Mouse (Mus musculus): Measurements from ENCODE around the gene Tas1r3. TPM values are rescaled to one million over a fixed set of nuclear protein-coding genes. Genes with fewer than 3 reads are reported as not detected.

The Tas1r3 gene
- 0.16 and 0.22 TPM in 2 replicates for polyA plus RNA-seq (2014; fragmentation: Nextera tagmentation; extraction: Ambion mirVana)

- WGBS: 76% methylated on average over 5 of the region's 5 CpGs
- Histone ChIP-seq H3K36me3 (ENCODE audit: insufficient read depth) (peaks cover 37% of the 10 kb centered on the region), H3K9ac (no peak within 1 kb of the TSS), H3K9me3 (ENCODE audit: low read depth, low read length) (no peaks in the 10 kb centered on the region), H3K4me1 (ENCODE audit: insufficient read depth) (no peaks in the 10 kb centered on the region), H3K4me3 (ENCODE audit: low read depth, low read length) (no peak within 1 kb of the TSS), H3K4me2 (no peak within 1 kb of the TSS), H3K27ac (ENCODE audit: low read depth) (no peak within 1 kb of the TSS), H3K27me3 (ENCODE audit: insufficient read depth, low read length) (no peaks in the 10 kb centered on the region)
- ATAC-seq (ENCODE audit: insufficient read depth) (no peak), DNase-seq (no peak)
- TF ChIP-seq CTCF (IDR thresholded peaks at IDR 0.05; ENCODE audit: low read depth): no peak
Observed at GRCm38 (mm10) chr4:155863001-155863400, at the start of gene Tas1r3. Gene Tas1r3 (minus strand): TSS chr4:155863362.

DNA sequence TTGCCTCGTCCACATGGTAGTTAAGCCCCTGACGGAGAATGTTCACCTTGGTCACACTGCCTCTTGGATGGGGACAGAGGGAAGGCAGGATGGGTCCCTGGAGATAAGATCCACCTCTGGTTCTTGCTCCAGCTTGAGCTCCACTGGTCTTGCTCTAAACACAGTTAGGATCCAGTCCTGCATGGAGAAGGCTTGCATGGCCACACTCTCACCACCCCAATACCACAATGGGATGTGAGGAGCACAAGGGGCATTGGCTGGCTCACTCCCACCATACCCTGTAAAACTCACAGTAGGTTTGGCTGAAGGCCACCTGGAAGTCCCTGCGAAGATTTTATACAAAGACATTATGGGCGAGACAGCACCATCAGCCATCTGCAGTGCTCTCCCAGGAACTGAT is 45.6 kb upstream of the Tas1r3 start:
- H3K4me2 ChIP-seq: no peak overlapping the region
- no peak overlapping the region for H3K27ac ChIP-seq (ENCODE audit: low read depth)
- H3K4me1 ChIP-seq (ENCODE audit: insufficient read depth): no peaks in the 10 kb centered on the region
- WGBS: 89% methylated on average over 4 of the region's 4 CpGs
- DNase-seq: no peak
- H3K9ac ChIP-seq: no peak overlapping the region
- no peak for TF ChIP-seq CTCF (IDR thresholded peaks at IDR 0.05; ENCODE audit: low read depth)
- no peaks in the 10 kb centered on the region for H3K9me3 ChIP-seq (ENCODE audit: low read depth, low read length)
- ATAC-seq (ENCODE audit: insufficient read depth): no peak
- no peaks in the 10 kb centered on the region for H3K27me3 ChIP-seq (ENCODE audit: insufficient read depth, low read length)
- no peak overlapping the region for H3K4me3 ChIP-seq (ENCODE audit: low read depth, low read length)
- peaks cover 23% of the 10 kb centered on the region for H3K36me3 ChIP-seq (ENCODE audit: insufficient read depth)

- Histone ChIP-seq H3K4me2 (no peak overlapping the region), H3K4me3 (ENCODE audit: low read depth, low read length) (no peak overlapping the region), H3K36me3 (ENCODE audit: insufficient read depth) (peaks cover 26% of the 10 kb centered on the region), H3K9ac (no peak overlapping the region), H3K27me3 (ENCODE audit: insufficient read depth, low read length) (no peaks in the 10 kb centered on the region), H3K9me3 (ENCODE audit: low read depth, low read length) (no peaks in the 10 kb centered on the region), H3K4me1 (ENCODE audit: insufficient read depth) (no peaks in the 10 kb centered on the region), H3K27ac (ENCODE audit: low read depth) (no peak overlapping the region)
- TF ChIP-seq CTCF (IDR thresholded peaks at IDR 0.05; ENCODE audit: low read depth): no peak
- DNase-seq: no peak
- no peak for ATAC-seq (ENCODE audit: insufficient read depth)
- WGBS: 68% methylated on average over 7 of the region's 7 CpGs
Observed at GRCm38 (mm10) chr4:155908281-155908680, 45.1 kb upstream of the Tas1r3 start.

GRCm38 (mm10) chr4:155907003-155907402 is 43.8 kb upstream of the Tas1r3 start:
- no peak overlapping the region for H3K4me2 ChIP-seq
- H3K36me3 ChIP-seq (ENCODE audit: insufficient read depth): peaks cover 38% of the 10 kb centered on the region
- DNase-seq (no peak), ATAC-seq (ENCODE audit: insufficient read depth) (no peak)
- no peak overlapping the region for H3K4me3 ChIP-seq (ENCODE audit: low read depth, low read length)
- H3K27ac ChIP-seq (ENCODE audit: low read depth): no peak overlapping the region
- H3K4me1 ChIP-seq (ENCODE audit: insufficient read depth): no peaks in the 10 kb centered on the region
- no peaks in the 10 kb centered on the region for H3K27me3 ChIP-seq (ENCODE audit: insufficient read depth, low read length)
- TF ChIP-seq CTCF (IDR thresholded peaks at IDR 0.05; ENCODE audit: low read depth): no peak
- no peak overlapping the region for H3K9ac ChIP-seq
- H3K9me3 ChIP-seq (ENCODE audit: low read depth, low read length): no peaks in the 10 kb centered on the region
- 62% methylated on average over 11 of the region's 11 CpGs for WGBS

DNA sequence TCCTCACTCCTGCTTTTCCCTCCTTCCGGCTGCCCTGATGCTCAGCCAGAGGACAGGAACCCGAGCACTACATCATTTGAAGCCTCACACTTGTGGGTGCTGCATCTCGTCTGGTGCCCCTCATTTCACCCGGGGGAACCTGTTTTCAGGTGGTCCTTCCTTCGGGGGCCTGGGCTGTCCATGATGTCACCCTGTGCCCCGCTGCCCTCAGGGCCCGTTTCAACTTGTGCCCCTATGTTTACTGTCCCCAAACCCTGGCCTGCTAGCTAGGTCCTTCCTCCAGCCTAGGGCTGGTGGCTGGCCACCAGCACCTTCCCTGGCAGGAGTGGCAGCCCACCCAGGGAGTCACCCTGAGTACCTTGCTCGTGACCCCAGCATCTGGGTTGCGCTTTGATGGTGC is 43.0 kb upstream of the Tas1r3 start:
- DNase-seq (no peak), ATAC-seq (ENCODE audit: insufficient read depth) (no peak)
- H3K4me1 ChIP-seq (ENCODE audit: insufficient read depth): no peaks in the 10 kb centered on the region
- no peak for TF ChIP-seq CTCF (IDR thresholded peaks at IDR 0.05; ENCODE audit: low read depth)
- H3K36me3 ChIP-seq (ENCODE audit: insufficient read depth): peaks cover 47% of the 10 kb centered on the region
- H3K9ac ChIP-seq: no peak overlapping the region
- H3K27ac ChIP-seq (ENCODE audit: low read depth): no peak overlapping the region
- no peak overlapping the region for H3K4me2 ChIP-seq
- WGBS: 75% methylated on average over 9 of the region's 9 CpGs
- no peak overlapping the region for H3K4me3 ChIP-seq (ENCODE audit: low read depth, low read length)
- no peaks in the 10 kb centered on the region for H3K9me3 ChIP-seq (ENCODE audit: low read depth, low read length)
- no peaks in the 10 kb centered on the region for H3K27me3 ChIP-seq (ENCODE audit: insufficient read depth, low read length)

DNA sequence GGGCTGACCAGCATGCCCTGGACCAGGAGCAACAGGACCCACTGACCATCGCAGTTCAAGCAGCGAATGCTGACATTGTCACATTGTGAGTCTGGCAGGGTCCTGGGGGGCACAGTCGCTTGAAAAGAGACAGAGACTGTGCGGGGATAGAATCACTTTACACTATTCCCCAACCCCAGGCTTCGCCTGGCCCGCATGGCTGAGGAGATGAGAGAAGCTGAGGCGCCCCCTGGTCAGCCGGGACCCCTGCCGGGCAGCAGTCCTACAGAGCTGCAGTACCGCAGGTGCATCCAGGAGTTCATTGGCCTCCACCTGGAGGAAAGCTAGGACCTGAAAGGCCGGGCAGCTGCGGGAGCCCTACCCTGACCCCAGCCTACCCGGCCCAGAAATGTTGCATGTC is 42.5 kb upstream of the Tas1r3 start:
- DNase-seq: no peak
- no peak overlapping the region for H3K4me2 ChIP-seq
- H3K4me3 ChIP-seq (ENCODE audit: low read depth, low read length): no peak overlapping the region
- H3K27me3 ChIP-seq (ENCODE audit: insufficient read depth, low read length): no peaks in the 10 kb centered on the region
- no peaks in the 10 kb centered on the region for H3K4me1 ChIP-seq (ENCODE audit: insufficient read depth)
- ATAC-seq (ENCODE audit: insufficient read depth): no peak
- no peak overlapping the region for H3K27ac ChIP-seq (ENCODE audit: low read depth)
- H3K9me3 ChIP-seq (ENCODE audit: low read depth, low read length): no peaks in the 10 kb centered on the region
- no peak overlapping the region for H3K9ac ChIP-seq
- no peak for TF ChIP-seq CTCF (IDR thresholded peaks at IDR 0.05; ENCODE audit: low read depth)
- 88% methylated on average over 13 of the region's 13 CpGs for WGBS
- peaks cover 52% of the 10 kb centered on the region for H3K36me3 ChIP-seq (ENCODE audit: insufficient read depth)

- no peak for ATAC-seq (ENCODE audit: insufficient read depth)
- no peak overlapping the region for H3K27ac ChIP-seq (ENCODE audit: low read depth)
- H3K4me2 ChIP-seq: no peak overlapping the region
- no peak overlapping the region for H3K9ac ChIP-seq
- peak; percentile 39 for DNase-seq
- 86% methylated on average over 13 of the region's 13 CpGs for WGBS
- H3K36me3 ChIP-seq (ENCODE audit: insufficient read depth): peaks cover 63% of the 10 kb centered on the region
- H3K4me3 ChIP-seq (ENCODE audit: low read depth, low read length): no peak overlapping the region
- no peaks in the 10 kb centered on the region for H3K27me3 ChIP-seq (ENCODE audit: insufficient read depth, low read length)
- H3K9me3 ChIP-seq (ENCODE audit: low read depth, low read length): no peaks in the 10 kb centered on the region
- H3K4me1 ChIP-seq (ENCODE audit: insufficient read depth): no peaks in the 10 kb centered on the region
- TF ChIP-seq CTCF (IDR thresholded peaks at IDR 0.05; ENCODE audit: low read depth): peak; percentile 48
Observed at GRCm38 (mm10) chr4:155904318-155905102, 41.3 kb upstream of the Tas1r3 start.
